Mouse (Mus musculus) bone marrow, adult 2 months (tissue): Measurements from ENCODE around the gene Herpud1.

Source experiments
- CTCF ChIP-seq: fragments of 200-500 bp; IDR thresholded peaks from 2 replicates; pipeline ENCODE4 v1.5.1; 2011; ENCODE audit warnings: low read length, control low read depth; ENCODE audit not compliant: control insufficient read depth, insufficient read depth
- POLR2A ChIP-seq: fragments of 200-500 bp; IDR thresholded peaks from 2 replicates; pipeline ENCODE4 v1.6.1; 2011; ENCODE audit warnings: low read depth, mild to moderate bottlenecking, control low read depth, low read length, borderline replicate concordance; ENCODE audit not compliant: control insufficient read depth

- no peak; the same call in 1 of the 2 replicates for TF ChIP-seq POLR2A
- no peak for TF ChIP-seq CTCF
Measured at GRCm38 (mm10) chr8:94363288-94363688, 22.9 kb upstream of the Herpud1 start.
